ENCODE assay signal across 8 mouse cellular contexts in genomic region chr7:25786974-25787373, GRCm38 (mm10). TPM values are rescaled to one million over a fixed set of nuclear protein-coding genes. Genes with fewer than 3 reads are reported as not detected.
DNase-seq lines count a peak whose midpoint lies in the region; ATAC-seq lines count a peak whose summit lies in the region.

No protein-coding gene starts in this region.

- H3K27me3 ChIP-seq in heart, embryonic 15.5 days: no peaks in the 10 kb centered on the region
- 0 out of 2 replicates have a peak, but pooled peaks cover 3% of the 10 kb centered on the region for H3K27me3 ChIP-seq in neural tube, embryonic 12.5 days (replicated peaks)
- peaks cover 7% of the 10 kb centered on the region; the same call in 1 of the 2 replicates for H3K27me3 ChIP-seq in limb, embryonic 10.5 days (ENCODE audit: low read depth, poor library complexity, severe bottlenecking)
- H3K27me3 ChIP-seq in stomach, embryonic 16.5 days (ENCODE audit: control insufficient read depth, insufficient read depth, low read length): no peaks in the 10 kb centered on the region

- intact Hi-C loops in heart, postnatal 14 days (cut with DNase I): loop anchor here (2.0 kb wide), 1 partner anchor 16 kb away; no protein-coding TSS in a partner anchor

- no peaks in the 10 kb centered on the region for H3K36me3 ChIP-seq in heart, embryonic 15.5 days
- H3K36me3 ChIP-seq in neural tube, embryonic 12.5 days: no peaks in the 10 kb centered on the region
- no peaks in the 10 kb centered on the region for H3K36me3 ChIP-seq in limb, embryonic 10.5 days
- 0 out of 2 replicates have a peak, but pooled peaks cover 5% of the 10 kb centered on the region for H3K36me3 ChIP-seq in stomach, embryonic 16.5 days (ENCODE audit: control insufficient read depth, insufficient read depth, low read length)

- peak overlapping the region; percentile 52; the same call in 1 of the 2 replicates for H3K9ac ChIP-seq in heart, embryonic 15.5 days
- H3K9ac ChIP-seq in neural tube, embryonic 12.5 days: 0 out of 2 replicates have a peak overlapping the region, but pooled peaks have one; percentile 57
- H3K9ac ChIP-seq in stomach, embryonic 16.5 days (ENCODE audit: low read length): peak overlapping the region; percentile 78

- H3K27ac ChIP-seq in heart, embryonic 15.5 days: no peak overlapping the region
- H3K27ac ChIP-seq in neural tube, embryonic 12.5 days: no peak overlapping the region
- 0 out of 2 replicates have a peak overlapping the region, but pooled peaks have one; percentile 83 for H3K27ac ChIP-seq in limb, embryonic 10.5 days
- H3K27ac ChIP-seq in stomach, embryonic 16.5 days (ENCODE audit: low read length): no peak overlapping the region

- peaks cover 45% of the 10 kb centered on the region for H3K4me1 ChIP-seq in heart, embryonic 15.5 days (replicated peaks)
- peaks cover 21% of the 10 kb centered on the region for H3K4me1 ChIP-seq in neural tube, embryonic 12.5 days
- H3K4me1 ChIP-seq in limb, embryonic 10.5 days: peaks cover 51% of the 10 kb centered on the region
- peaks cover 23% of the 10 kb centered on the region for H3K4me1 ChIP-seq in stomach, embryonic 16.5 days (ENCODE audit: control insufficient read depth, insufficient read depth, low read length)

- 37% methylated on average over 4 of the region's 4 CpGs for WGBS in heart, embryonic 15.5 days
- 78% methylated on average over 4 of the region's 4 CpGs for WGBS in neural tube, embryonic 12.5 days
- WGBS in limb, embryonic 10.5 days: 67% methylated on average over 4 of the region's 4 CpGs
- 50% methylated on average over 4 of the region's 4 CpGs for WGBS in stomach, embryonic 16.5 days

- no peaks in the 10 kb centered on the region for H3K9me3 ChIP-seq in heart, embryonic 15.5 days (replicated peaks)
- no peaks in the 10 kb centered on the region for H3K9me3 ChIP-seq in neural tube, embryonic 12.5 days
- H3K9me3 ChIP-seq in limb, embryonic 10.5 days (replicated peaks): no peaks in the 10 kb centered on the region
- H3K9me3 ChIP-seq in stomach, embryonic 16.5 days (replicated peaks; ENCODE audit: control insufficient read depth, low read length): no peaks in the 10 kb centered on the region

- peak overlapping the region; percentile 59 for H3K4me3 ChIP-seq in heart, embryonic 15.5 days
- no peak overlapping the region for H3K4me3 ChIP-seq in neural tube, embryonic 12.5 days
- H3K4me3 ChIP-seq in limb, embryonic 10.5 days: peak overlapping the region; percentile 68; the same call in 1 of the 2 replicates
- peak overlapping the region; percentile 70; the same call in 1 of the 2 replicates for H3K4me3 ChIP-seq in stomach, embryonic 16.5 days (replicated peaks; ENCODE audit: low read length)

- ATAC-seq in heart, embryonic 15.5 days (replicated peaks; ENCODE audit: insufficient number of reproducible peaks, insufficient read depth, low FRiP score, low read depth): no peak
- ATAC-seq in neural tube, embryonic 12.5 days (ENCODE audit: low FRiP score, low read depth): no peak
- no peak for ATAC-seq in stomach, embryonic 16.5 days (ENCODE audit: insufficient read depth, low FRiP score)

- DNase-seq in heart, postnatal 14 days: no peak
- no peak for DNase-seq in neural tube, embryonic 10.5 days (ENCODE audit: extremely low spot score, low spot score)
- no peak for DNase-seq in limb, embryonic 10.5 days (ENCODE audit: low spot score)
- no peak for DNase-seq in urinary bladder, postnatal 4 days (ENCODE audit: low spot score in 2 of 2)
- no peak for DNase-seq in gastrocnemius, postnatal 10 days

- H3K4me2 ChIP-seq in heart, embryonic 15.5 days: peak overlapping the region; percentile 88
- peak overlapping the region; percentile 79 for H3K4me2 ChIP-seq in neural tube, embryonic 12.5 days (replicated peaks)
- peak overlapping the region; percentile 73; the same call in 1 of the 2 replicates for H3K4me2 ChIP-seq in stomach, embryonic 16.5 days (ENCODE audit: low read depth, low read length)

RNA-seq across cellular contexts. Expression of gene Axl, which starts 1.5 kb away (rescaled TPM):
- polyA plus RNA-seq in heart, embryonic 15.5 days (2015; fragmentation: Nextera tagmentation; extraction: Ambion mirVana): 49.1 and 65.3 TPM in 2 replicates
- 100 to 1,000 TPM in 1 of 2 experiments, 10 to 100 TPM in 1; 94.3 to 122 TPM for total RNA-seq in heart, postnatal 14 days (2021)
- 33.0 and 35.7 TPM in 2 replicates for polyA plus RNA-seq in neural tube, embryonic 12.5 days (2016; fragmentation: Nextera tagmentation; extraction: Ambion mirVana)
- 19.4 and 28.1 TPM in 2 replicates for polyA plus RNA-seq in limb, embryonic 10.5 days (2016; fragmentation: Nextera tagmentation; extraction: Ambion mirVana)
- polyA plus RNA-seq in stomach, embryonic 16.5 days (2015; fragmentation: Nextera tagmentation; extraction: Ambion mirVana): 80.8 and 85.1 TPM in 2 replicates
- 100 to 1,000 TPM in 1 of 2 experiments, 10 to 100 TPM in 1; 89.3 to 110 TPM for total RNA-seq in gastrocnemius, postnatal 10 days (2021)

RNA-seq across cellular contexts. Expression of gene Cyp2s1, which starts 29.7 kb away (rescaled TPM):
- polyA plus RNA-seq in heart, embryonic 15.5 days (2015; fragmentation: Nextera tagmentation; extraction: Ambion mirVana): 3.3 and 5.1 TPM in 2 replicates
- total RNA-seq in heart, postnatal 14 days (2021): 1 to 10 TPM; 5.4 to 6.1 TPM
- 2.9 and 4.0 TPM in 2 replicates for polyA plus RNA-seq in neural tube, embryonic 12.5 days (2016; fragmentation: Nextera tagmentation; extraction: Ambion mirVana)
- 1.0 and 1.1 TPM in 2 replicates for polyA plus RNA-seq in limb, embryonic 10.5 days (2016; fragmentation: Nextera tagmentation; extraction: Ambion mirVana)
- polyA plus RNA-seq in stomach, embryonic 16.5 days (2015; fragmentation: Nextera tagmentation; extraction: Ambion mirVana): 53.1 and 74.9 TPM in 2 replicates
- under 1 TPM; 0.27 to 0.52 TPM for total RNA-seq in gastrocnemius, postnatal 10 days (2021)

RNA-seq across cellular contexts. Expression of gene Hnrnpul1, which starts 32.4 kb away (rescaled TPM):
- polyA plus RNA-seq in heart, embryonic 15.5 days (2015; fragmentation: Nextera tagmentation; extraction: Ambion mirVana): 35.4 and 39.9 TPM in 2 replicates
- 10 to 100 TPM; 88.8 to 89.0 TPM for total RNA-seq in heart, postnatal 14 days (2021)
- polyA plus RNA-seq in neural tube, embryonic 12.5 days (2016; fragmentation: Nextera tagmentation; extraction: Ambion mirVana): 64.7 and 67.0 TPM in 2 replicates
- 61.7 and 67.7 TPM in 2 replicates for polyA plus RNA-seq in limb, embryonic 10.5 days (2016; fragmentation: Nextera tagmentation; extraction: Ambion mirVana)
- polyA plus RNA-seq in stomach, embryonic 16.5 days (2015; fragmentation: Nextera tagmentation; extraction: Ambion mirVana): 35.4 and 39.6 TPM in 2 replicates
- total RNA-seq in gastrocnemius, postnatal 10 days (2021): 10 to 100 TPM; 91.8 to 98.1 TPM
